Mouse (Mus musculus) G1E (cell line): ENCODE data around the gene Vapa.

ENCODE experiments used
- GATA2 ChIP-seq: IDR thresholded peaks from 2 replicates; pipeline ENCODE4 v1.6.1; 2012; ENCODE audit warnings: low read depth, low read length, inconsistent platforms, borderline replicate concordance
- TAL1 ChIP-seq: conservative IDR thresholded peaks from 2 replicates; pipeline ENCODE4 v1.6.1; 2012; ENCODE audit warnings: low read depth, low read length, inconsistent platforms, mixed read lengths

DNA sequence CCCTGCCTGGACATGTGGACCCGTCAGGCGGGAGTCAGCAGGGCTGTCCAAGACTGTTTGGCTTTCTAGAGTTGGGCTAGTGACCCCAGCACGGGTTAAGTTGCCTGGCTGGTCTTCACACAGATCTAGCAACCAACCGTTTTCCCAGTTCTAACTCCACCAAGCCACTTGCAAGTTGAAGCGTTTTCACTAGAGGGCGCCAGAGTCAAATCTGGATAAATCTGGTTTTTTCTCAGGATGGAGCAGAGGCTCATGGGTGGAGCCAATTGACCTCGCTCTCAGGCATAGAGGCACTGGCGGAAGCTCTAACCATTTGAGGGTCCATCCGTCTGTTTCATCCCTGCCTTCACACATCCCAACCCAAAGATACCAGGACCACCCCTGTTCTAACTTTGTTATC, 55.1 kb downstream of the Vapa start:
- TF ChIP-seq GATA2 (no peak), TAL1 (no peak)
